Mouse (Mus musculus): ENCODE measurements at regions not wholly inside any gene's neighbourhood (a gene's known extent, or its start where the extent isn't known, plus 50 kb on each side); places are given as distances from the start of the nearest gene placed in this dataset.

DNA sequence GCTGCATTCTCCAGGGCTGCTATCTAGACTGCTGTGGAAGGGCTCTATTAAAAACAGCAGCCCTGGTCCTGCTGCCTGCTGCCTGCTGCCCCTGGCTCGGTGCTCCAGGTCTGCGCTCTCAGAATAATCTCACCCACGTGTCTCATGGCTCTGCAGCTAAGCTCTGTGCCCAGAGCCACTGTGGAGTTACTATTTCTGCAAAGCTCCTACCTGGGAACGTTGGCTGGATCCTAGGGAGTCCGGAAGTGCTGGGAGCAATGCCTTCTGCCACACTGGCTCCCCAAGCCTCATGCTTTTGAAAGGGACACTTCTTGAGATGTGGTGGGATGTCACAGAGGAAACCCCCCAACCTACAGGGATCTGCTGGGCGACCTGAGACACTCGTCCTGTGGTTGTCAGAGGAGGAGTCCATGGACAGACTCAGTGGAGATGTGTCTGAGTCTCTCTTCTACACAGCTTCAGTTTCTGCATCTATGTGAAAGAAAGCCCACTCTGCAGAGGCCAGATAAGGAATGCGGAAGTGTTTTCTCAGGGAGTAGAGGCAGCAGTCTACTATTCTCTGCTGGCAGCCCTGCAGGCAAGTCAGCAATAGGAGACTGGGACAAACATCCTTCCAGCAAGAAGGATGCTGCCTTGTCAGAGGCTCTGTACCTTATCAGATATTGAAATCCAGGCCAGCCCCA lies 63.0 kb upstream of the Kazn start:
- H3K4me3 ChIP-seq = no peak overlapping the region
- H3K4me1 ChIP-seq = 0 out of 2 replicates have a peak, but pooled peaks cover 9% of the 10 kb centered on the region
- no peaks in the 10 kb centered on the region for H3K36me3 ChIP-seq
- 0 out of 2 replicates have a peak, but pooled peaks cover 5% of the 10 kb centered on the region for H3K27me3 ChIP-seq (replicated peaks)
- 24% methylated on average over 8 of the region's 8 CpGs for WGBS (ENCODE audit: insufficient replicate concordance)
- H3K4me2 ChIP-seq = no peak overlapping the region
- no peak overlapping the region for H3K9ac ChIP-seq
- ATAC-seq = peak; percentile 24; the same call in 1 of the 2 replicates
- no peak overlapping the region for H3K27ac ChIP-seq
- H3K9me3 ChIP-seq (replicated peaks) = no peaks in the 10 kb centered on the region

DNA sequence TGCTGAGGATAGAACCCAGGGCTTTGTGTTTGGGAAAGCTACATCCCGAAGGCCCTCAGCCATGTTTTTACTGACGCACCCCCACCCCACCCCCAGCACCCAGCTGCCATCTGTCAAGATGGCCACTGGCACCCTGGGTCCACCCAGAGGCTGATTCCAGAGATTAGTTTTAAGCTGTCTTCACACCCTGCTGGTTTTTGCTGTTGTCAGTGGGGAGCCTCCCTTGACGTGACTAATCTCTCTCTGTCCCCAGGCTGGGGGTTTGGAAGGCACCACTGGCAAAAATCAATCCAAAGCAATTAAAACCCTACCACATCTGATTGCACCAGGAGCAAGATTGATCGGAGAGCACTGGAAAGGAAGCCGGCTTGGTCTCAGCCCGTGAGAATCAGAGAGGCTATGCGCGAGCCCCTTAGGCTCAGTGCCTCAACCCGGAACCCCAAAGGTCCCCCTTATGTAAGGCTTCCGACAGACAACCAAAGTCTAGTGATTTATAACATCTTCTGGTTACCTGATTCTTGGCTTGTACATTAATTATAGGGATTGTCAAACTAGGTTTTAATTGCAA lies 59.7 kb upstream of the Kazn start:
- WGBS (ENCODE audit: insufficient replicate concordance) = 70% methylated on average over 10 of the region's 10 CpGs
- Histone ChIP-seq H3K27ac (no peak overlapping the region), H3K4me1 (0 out of 2 replicates have a peak, but pooled peaks cover 9% of the 10 kb centered on the region), H3K36me3 (no peaks in the 10 kb centered on the region), H3K4me2 (no peak overlapping the region), H3K4me3 (no peak overlapping the region), H3K27me3 (replicated peaks) (0 out of 2 replicates have a peak, but pooled peaks cover 5% of the 10 kb centered on the region), H3K9ac (no peak overlapping the region), H3K9me3 (replicated peaks) (no peaks in the 10 kb centered on the region)
- no peak for ATAC-seq

DNA sequence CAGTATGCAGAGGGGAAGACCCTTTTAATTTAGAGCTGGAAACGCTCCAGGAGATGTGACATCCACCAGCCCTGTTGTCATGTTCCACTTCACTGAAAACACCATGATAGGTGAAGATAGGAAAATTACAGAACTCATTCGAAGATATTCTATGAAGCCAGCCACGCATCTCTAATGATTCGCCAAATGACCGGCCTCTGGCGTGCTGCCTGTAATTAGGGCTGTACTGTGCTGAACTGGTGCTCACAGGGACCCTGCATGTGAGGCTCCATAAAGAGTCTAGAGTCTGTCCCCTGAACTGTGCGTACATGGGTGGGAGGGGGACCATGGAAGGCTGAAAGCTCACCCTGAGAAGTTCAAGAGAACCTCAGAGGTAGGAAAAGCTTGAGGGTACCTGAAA lies 53.6 kb upstream of the Kazn start:
- ATAC-seq = no peak
- H3K4me2 ChIP-seq = no peak overlapping the region
- H3K4me1 ChIP-seq = no peaks in the 10 kb centered on the region
- 72% methylated on average over 7 of the region's 7 CpGs for WGBS (ENCODE audit: insufficient replicate concordance)
- H3K9me3 ChIP-seq (replicated peaks) = no peaks in the 10 kb centered on the region
- H3K4me3 ChIP-seq = no peak overlapping the region
- H3K27ac ChIP-seq = no peak overlapping the region
- H3K27me3 ChIP-seq (replicated peaks) = no peaks in the 10 kb centered on the region
- H3K36me3 ChIP-seq = no peaks in the 10 kb centered on the region
- H3K9ac ChIP-seq = no peak overlapping the region

DNA sequence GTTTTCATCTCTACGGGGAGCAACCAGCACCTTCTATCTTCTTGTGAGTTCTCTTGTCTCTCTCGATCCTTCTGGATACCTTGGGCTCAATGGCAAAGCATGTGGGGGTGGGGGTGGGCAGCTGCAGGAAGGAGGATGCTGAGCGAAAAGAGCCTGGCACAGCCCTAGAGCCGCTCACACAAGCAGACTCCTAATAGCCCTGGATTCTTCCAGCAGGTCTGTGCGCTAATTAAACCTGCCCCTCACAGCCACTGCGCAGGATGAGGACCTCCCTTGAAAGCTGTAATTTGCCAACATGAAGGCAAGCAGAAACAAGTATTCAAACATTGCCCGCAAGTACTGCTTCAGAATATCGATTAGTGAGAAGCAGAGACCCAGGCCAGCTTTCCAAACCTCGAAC lies 53.1 kb upstream of the Kazn start:
- Histone ChIP-seq H3K4me2 (no peak overlapping the region), H3K27me3 (replicated peaks) (no peaks in the 10 kb centered on the region), H3K9ac (no peak overlapping the region), H3K4me1 (no peaks in the 10 kb centered on the region), H3K27ac (no peak overlapping the region), H3K36me3 (no peaks in the 10 kb centered on the region), H3K4me3 (no peak overlapping the region), H3K9me3 (replicated peaks) (no peaks in the 10 kb centered on the region)
- ATAC-seq = no peak
- 73% methylated on average over 9 of the region's 9 CpGs for whole genome bisulfite sequencing (ENCODE audit: insufficient replicate concordance)

DNA sequence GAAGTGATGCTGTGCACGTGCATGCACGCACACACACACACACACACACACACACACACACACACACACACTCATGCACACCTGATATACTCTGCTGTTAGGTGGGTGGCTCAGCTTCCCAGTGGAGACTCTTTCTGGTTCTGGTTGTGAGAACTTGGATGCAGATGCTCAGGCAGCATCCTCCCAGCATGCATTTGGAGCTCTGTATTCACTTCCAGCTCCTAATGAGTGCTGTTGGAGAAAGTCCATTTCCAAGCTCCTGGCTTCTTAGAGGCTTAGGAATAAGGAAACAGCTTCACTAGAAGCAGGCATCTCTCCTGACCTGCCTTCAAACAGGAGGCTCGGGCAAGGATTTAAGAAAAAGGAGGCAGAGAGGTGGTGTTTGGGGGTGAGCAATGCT lies 52.2 kb upstream of the Kazn start:
- Histone ChIP-seq H3K4me1 (no peaks in the 10 kb centered on the region), H3K27me3 (replicated peaks) (no peaks in the 10 kb centered on the region), H3K27ac (no peak overlapping the region), H3K4me2 (no peak overlapping the region), H3K36me3 (no peaks in the 10 kb centered on the region), H3K9me3 (replicated peaks) (no peaks in the 10 kb centered on the region), H3K9ac (no peak overlapping the region), H3K4me3 (no peak overlapping the region)
- 64% methylated on average over 3 of the region's 3 CpGs for WGBS (ENCODE audit: insufficient replicate concordance)
- ATAC-seq = no peak

Data from liver, embryonic 12.5 days (tissue).